ENCODE assay signal across 15 mouse cellular contexts in genomic region chr6:88030432-88030831, GRCm38 (mm10). TPM values are rescaled to one million over a fixed set of nuclear protein-coding genes. Genes with fewer than 3 reads are reported as not detected.
"Had no signal": no experiment of that assay in that cellular context is flagged by ENCODE, and none has a peak within 500 bp of the region (broad histone marks: within the 10 kb centered on the region; RNA-seq: fewer than 3 reads in every experiment).

No protein-coding gene starts in this region.

- ATAC-seq: intestine, postnatal 0 days had no signal

- DNase-seq: kidney, adult 2 months; kidney, postnatal 25 days; liver, embryonic 13.5 days; lung, adult 2 months; lung, postnatal 14 days; lung, postnatal 4 days; midbrain, embryonic 14.5 days; retina, postnatal 1 day; thymus, postnatal 36 days had no signal

- H3K27ac ChIP-seq: kidney, postnatal 0 days; liver, embryonic 13.5 days; neural tube, embryonic 12.5 days; neural tube, embryonic 15.5 days; stomach, embryonic 15.5 days had no signal

- H3K36me3 ChIP-seq: neural tube, embryonic 15.5 days had no signal

- H3K4me3 ChIP-seq: liver, embryonic 13.5 days; neural tube, embryonic 12.5 days; neural tube, embryonic 15.5 days; stomach, embryonic 15.5 days had no signal

RNA-seq across cellular contexts. Expression of gene H1fx, which starts 49.0 kb away (rescaled TPM):
- total RNA-seq: liver, adult 2 months had no signal
